In the genomic region with DNA sequence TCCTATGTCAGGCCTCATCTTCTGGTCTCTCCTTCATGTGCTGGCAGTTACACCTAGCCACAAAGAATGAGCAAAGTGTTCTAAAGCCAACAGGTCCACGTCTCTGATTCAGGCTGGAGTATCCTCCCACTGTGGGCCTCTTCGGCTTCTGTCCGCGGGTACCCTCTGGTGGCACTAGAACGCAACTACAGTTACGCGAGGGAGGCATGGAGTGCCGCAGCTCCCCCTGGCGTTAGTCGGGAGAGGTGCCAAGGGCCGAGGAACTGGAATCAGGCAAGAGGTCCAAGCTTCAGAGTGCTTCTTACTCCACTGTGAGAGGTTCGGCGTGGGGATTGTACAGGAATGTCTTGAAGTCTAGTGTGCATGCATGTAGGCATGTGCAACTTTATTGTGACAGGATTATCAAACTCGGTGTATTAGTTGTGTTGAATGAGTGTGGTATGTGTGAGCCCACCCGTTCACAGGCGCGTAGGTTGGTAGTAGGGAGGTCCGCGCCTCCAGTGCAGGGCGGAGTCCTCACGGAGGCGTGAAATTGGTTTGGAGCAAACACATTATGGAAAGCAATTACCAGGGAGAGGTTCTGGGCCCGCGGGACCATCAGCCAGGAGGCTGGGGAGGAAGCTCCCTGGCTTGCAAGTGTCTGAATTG, we compare ENCODE assay signal across 8 mouse cellular contexts. TPM values are rescaled to one million over a fixed set of nuclear protein-coding genes. Genes with fewer than 3 reads are reported as not detected.
A peak's percentile ranks its signal among the peaks of the same experiment; 100 is the strongest.
DNase-seq lines count a peak whose midpoint lies in the region; ATAC-seq and TF ChIP-seq lines count a peak whose summit lies in the region.

No protein-coding gene starts in this region.

- no peak; the same call in 1 of the 2 replicates for TF ChIP-seq CTCF in heart, adult 2 months (IDR thresholded peaks at IDR 0.05)
- TF ChIP-seq CTCF in kidney, adult 2 months (conservative IDR thresholded peaks at IDR 0.05; ENCODE audit: insufficient read depth, insufficient read length, low read depth, low read length) = peak; percentile 100

- no peaks in the 10 kb centered on the region for H3K36me3 ChIP-seq in embryonic facial prominence, embryonic 10.5 days (replicated peaks)
- H3K36me3 ChIP-seq in heart, adult 2 months (ENCODE audit: control insufficient read depth, insufficient read depth, low read length) = no peaks in the 10 kb centered on the region
- no peaks in the 10 kb centered on the region for H3K36me3 ChIP-seq in kidney, adult 2 months (ENCODE audit: control insufficient read depth, insufficient read depth, low read length)
- H3K36me3 ChIP-seq in limb, embryonic 10.5 days = no peaks in the 10 kb centered on the region
- no peaks in the 10 kb centered on the region for H3K36me3 ChIP-seq in midbrain, embryonic 14.5 days (ENCODE audit: control insufficient read depth, insufficient read depth, low read length)

- intact Hi-C loops in heart, adult 2 months (cut with DNase I) = loop anchor here (2.0 to 5.0 kb wide), 2 partner anchors 67 to 122 kb away; no protein-coding TSS in a partner anchor

- peak; percentile 96 for TF ChIP-seq EP300 in heart, adult 2 months (IDR thresholded peaks at IDR 0.05; ENCODE audit: insufficient read depth, low read depth, low read length)

- H3K4me2 ChIP-seq in midbrain, embryonic 14.5 days (ENCODE audit: low read length) = no peak overlapping the region

- H3K9ac ChIP-seq in heart, adult 2 months (ENCODE audit: low read depth, low read length) = no peak overlapping the region
- H3K9ac ChIP-seq in midbrain, embryonic 14.5 days (replicated peaks; ENCODE audit: low read length) = no peak overlapping the region

- peak; percentile 57 for TF ChIP-seq POLR2A in heart, adult 2 months (IDR thresholded peaks at IDR 0.05; ENCODE audit: insufficient read depth, low read depth, low read length)
- no peak for TF ChIP-seq POLR2A in kidney, adult 2 months (IDR thresholded peaks at IDR 0.05; ENCODE audit: low read depth, low read length)

- no peaks in the 10 kb centered on the region for H3K79me2 ChIP-seq in heart, adult 2 months (replicated peaks; ENCODE audit: control insufficient read depth, insufficient read depth, low read length)

- no peaks in the 10 kb centered on the region for H3K9me3 ChIP-seq in embryonic facial prominence, embryonic 10.5 days
- no peaks in the 10 kb centered on the region for H3K9me3 ChIP-seq in limb, embryonic 10.5 days (replicated peaks)
- H3K9me3 ChIP-seq in midbrain, embryonic 14.5 days (ENCODE audit: control insufficient read depth, low read length) = no peaks in the 10 kb centered on the region

- peak; percentile 57 for ATAC-seq in midbrain, embryonic 14.5 days (ENCODE audit: low FRiP score, low TSS enrichment)

- peak; percentile 96 for DNase-seq in 3T3-L1 (ENCODE audit: low read depth, low spot score)
- DNase-seq in adrenal gland, postnatal 14 days = peak; percentile 95
- peak; percentile 90 for DNase-seq in embryonic facial prominence, embryonic 10.5 days (ENCODE audit: low spot score)
- peak; percentile 90 to 95 for DNase-seq in heart, adult 2 months
- peak; percentile 93 for DNase-seq in kidney, adult 2 months
- DNase-seq in limb, embryonic 10.5 days (ENCODE audit: low spot score) = peak; percentile 92
- DNase-seq in midbrain, embryonic 14.5 days = peak; percentile 94
- peak; percentile 72 to 90 for DNase-seq in spleen, adult 18-20 months

- no peak overlapping the region for H3K4me3 ChIP-seq in embryonic facial prominence, embryonic 10.5 days
- H3K4me3 ChIP-seq in heart, adult 2 months = no peak overlapping the region
- no peak overlapping the region for H3K4me3 ChIP-seq in kidney, adult 2 months (ENCODE audit: insufficient read depth, low read depth, low read length)
- no peak overlapping the region for H3K4me3 ChIP-seq in limb, embryonic 10.5 days
- no peak overlapping the region for H3K4me3 ChIP-seq in midbrain, embryonic 14.5 days (replicated peaks; ENCODE audit: low read depth, low read length)

- peaks cover 85% of the 10 kb centered on the region for H3K27me3 ChIP-seq in embryonic facial prominence, embryonic 10.5 days (replicated peaks; ENCODE audit: low read depth, poor library complexity, severe bottlenecking)
- H3K27me3 ChIP-seq in heart, adult 2 months (ENCODE audit: control insufficient read depth, insufficient read depth, low read length) = peaks cover 15% of the 10 kb centered on the region
- H3K27me3 ChIP-seq in kidney, adult 2 months (replicated peaks; ENCODE audit: control insufficient read depth, insufficient read depth, low read length) = peaks cover 4% of the 10 kb centered on the region
- peaks cover 92% of the 10 kb centered on the region for H3K27me3 ChIP-seq in limb, embryonic 10.5 days (ENCODE audit: low read depth, poor library complexity, severe bottlenecking)
- H3K27me3 ChIP-seq in midbrain, embryonic 14.5 days (ENCODE audit: control insufficient read depth, insufficient read depth, low read length) = peaks cover 40% of the 10 kb centered on the region

- H3K27ac ChIP-seq in embryonic facial prominence, embryonic 10.5 days (replicated peaks) = no peak overlapping the region
- no peak overlapping the region for H3K27ac ChIP-seq in heart, adult 2 months
- no peak overlapping the region for H3K27ac ChIP-seq in kidney, adult 2 months (ENCODE audit: insufficient read depth, low read depth, low read length)
- H3K27ac ChIP-seq in limb, embryonic 10.5 days = no peak overlapping the region
- H3K27ac ChIP-seq in midbrain, embryonic 14.5 days (replicated peaks; ENCODE audit: low read depth, low read length) = no peak overlapping the region

- WGBS in embryonic facial prominence, embryonic 10.5 days = 21% methylated on average over 24 of the region's 24 CpGs
- WGBS in heart, adult 2 months = 19% methylated on average over 24 of the region's 24 CpGs
- 8% methylated on average over 24 of the region's 24 CpGs for WGBS in kidney, adult 2 months
- WGBS in limb, embryonic 10.5 days = 18% methylated on average over 24 of the region's 24 CpGs
- WGBS in midbrain, embryonic 14.5 days = 22% methylated on average over 24 of the region's 24 CpGs

- peaks cover 40% of the 10 kb centered on the region for H3K4me1 ChIP-seq in embryonic facial prominence, embryonic 10.5 days
- no peaks in the 10 kb centered on the region for H3K4me1 ChIP-seq in heart, adult 2 months (ENCODE audit: control insufficient read depth, insufficient read depth, low read length)
- no peaks in the 10 kb centered on the region for H3K4me1 ChIP-seq in kidney, adult 2 months (ENCODE audit: control insufficient read depth, insufficient read depth, low read length)
- peaks cover 20% of the 10 kb centered on the region for H3K4me1 ChIP-seq in limb, embryonic 10.5 days
- H3K4me1 ChIP-seq in midbrain, embryonic 14.5 days (ENCODE audit: control insufficient read depth, insufficient read depth, low read length) = peaks cover 11% of the 10 kb centered on the region; the same call in 1 of the 2 replicates

RNA-seq across cellular contexts. Expression of gene Gbx1, which starts 3.2 kb away (rescaled TPM):
- total RNA-seq in adrenal gland, postnatal 14 days (2021) = not detected in 2 replicates
- polyA plus RNA-seq in embryonic facial prominence, embryonic 10.5 days (2016; fragmentation: Nextera tagmentation; extraction: Ambion mirVana) = 0.34 and 0.99 TPM in 2 replicates
- not detected for total RNA-seq in heart, adult 2 months (2021)
- polyA plus RNA-seq in heart, adult 2 months (2012; rRNA removed) = 0.06 TPM in 1 of 2 replicates, not detected in the other
- 0.05 and 0.11 TPM in 2 replicates for polyA plus RNA-seq in kidney, adult 2 months (2012; rRNA removed)
- 0.04 TPM in 1 of 2 replicates, not detected in the other for polyA plus RNA-seq in limb, embryonic 10.5 days (2016; fragmentation: Nextera tagmentation; extraction: Ambion mirVana)
- polyA plus RNA-seq in midbrain, embryonic 14.5 days (2014; fragmentation: Nextera tagmentation; extraction: Ambion mirVana) = 0.05 and 0.12 TPM in 2 replicates

RNA-seq across cellular contexts. Expression of gene Asb10, which starts 10.6 kb away (rescaled TPM):
- total RNA-seq in adrenal gland, postnatal 14 days (2021) = 0.15 and 0.19 TPM in 2 replicates
- polyA plus RNA-seq in embryonic facial prominence, embryonic 10.5 days (2016; fragmentation: Nextera tagmentation; extraction: Ambion mirVana) = 0.29 TPM in 1 of 2 replicates, not detected in the other
- 10 to 100 TPM; 80.8 to 93.5 TPM for total RNA-seq in heart, adult 2 months (2021)
- polyA plus RNA-seq in heart, adult 2 months (2012; rRNA removed) = 138 and 163 TPM in 2 replicates
- 0.38 and 1.6 TPM in 2 replicates for polyA plus RNA-seq in kidney, adult 2 months (2012; rRNA removed)
- 0.13 and 0.15 TPM in 2 replicates for polyA plus RNA-seq in limb, embryonic 10.5 days (2016; fragmentation: Nextera tagmentation; extraction: Ambion mirVana)
- 0.09 and 0.12 TPM in 2 replicates for polyA plus RNA-seq in midbrain, embryonic 14.5 days (2014; fragmentation: Nextera tagmentation; extraction: Ambion mirVana)

RNA-seq across cellular contexts. Expression of gene 4931409K22Rik, which starts 26.4 kb away (rescaled TPM):
- not detected in 2 replicates for total RNA-seq in adrenal gland, postnatal 14 days (2021)
- 0.07 and 0.08 TPM in 2 replicates for polyA plus RNA-seq in embryonic facial prominence, embryonic 10.5 days (2016; fragmentation: Nextera tagmentation; extraction: Ambion mirVana)
- not detected for total RNA-seq in heart, adult 2 months (2021)
- polyA plus RNA-seq in heart, adult 2 months (2012; rRNA removed) = 0.06 TPM in 1 of 2 replicates, not detected in the other
- polyA plus RNA-seq in kidney, adult 2 months (2012; rRNA removed) = 0.10 and 0.14 TPM in 2 replicates
- polyA plus RNA-seq in limb, embryonic 10.5 days (2016; fragmentation: Nextera tagmentation; extraction: Ambion mirVana) = 0.05 TPM in 1 of 2 replicates, not detected in the other
- not detected in 2 replicates for polyA plus RNA-seq in midbrain, embryonic 14.5 days (2014; fragmentation: Nextera tagmentation; extraction: Ambion mirVana)

RNA-seq across cellular contexts. Expression of gene Abcf2, which starts 47.1 kb away (rescaled TPM):
- 59.3 and 67.0 TPM in 2 replicates for total RNA-seq in adrenal gland, postnatal 14 days (2021)
- 181 and 183 TPM in 2 replicates for polyA plus RNA-seq in embryonic facial prominence, embryonic 10.5 days (2016; fragmentation: Nextera tagmentation; extraction: Ambion mirVana)
- 10 to 100 TPM; 52.5 to 55.8 TPM for total RNA-seq in heart, adult 2 months (2021)
- 43.3 and 57.2 TPM in 2 replicates for polyA plus RNA-seq in heart, adult 2 months (2012; rRNA removed)
- 40.2 and 47.6 TPM in 2 replicates for polyA plus RNA-seq in kidney, adult 2 months (2012; rRNA removed)
- polyA plus RNA-seq in limb, embryonic 10.5 days (2016; fragmentation: Nextera tagmentation; extraction: Ambion mirVana) = 177 and 197 TPM in 2 replicates
- polyA plus RNA-seq in midbrain, embryonic 14.5 days (2014; fragmentation: Nextera tagmentation; extraction: Ambion mirVana) = 79.3 and 88.1 TPM in 2 replicates

RNA-seq across cellular contexts. Expression of gene Chpf2, which starts 56.4 kb away (rescaled TPM):
- total RNA-seq in adrenal gland, postnatal 14 days (2021) = 32.3 and 44.0 TPM in 2 replicates
- polyA plus RNA-seq in embryonic facial prominence, embryonic 10.5 days (2016; fragmentation: Nextera tagmentation; extraction: Ambion mirVana) = 14.8 and 19.6 TPM in 2 replicates
- total RNA-seq in heart, adult 2 months (2021) = 1 to 10 TPM; 7.5 to 9.0 TPM
- 9.9 and 12.3 TPM in 2 replicates for polyA plus RNA-seq in heart, adult 2 months (2012; rRNA removed)
- polyA plus RNA-seq in kidney, adult 2 months (2012; rRNA removed) = 20.2 and 27.5 TPM in 2 replicates
- 15.1 and 19.0 TPM in 2 replicates for polyA plus RNA-seq in limb, embryonic 10.5 days (2016; fragmentation: Nextera tagmentation; extraction: Ambion mirVana)
- polyA plus RNA-seq in midbrain, embryonic 14.5 days (2014; fragmentation: Nextera tagmentation; extraction: Ambion mirVana) = 12.4 and 19.4 TPM in 2 replicates

Comparison
In these comparisons a context has a peak if more than half of its experiments do, and no peak if none do; other contexts are left out.
1. RNA of gene Asb10, which starts 10.6 kb away (polyA plus RNA-seq): 138 to 163 TPM in heart, adult 2 months; 0.38 to 1.6 TPM in kidney, adult 2 months, 0.29 TPM in embryonic facial prominence, embryonic 10.5 days, 0.13 to 0.15 TPM in limb, embryonic 10.5 days and 0.09 to 0.12 TPM in midbrain, embryonic 14.5 days; every median in the first group is over 10 times any median in the second.
2. Peak in every context shown above with its lines, with median percentiles within 50 percentile points of each other: DNase-seq.